Mouse (Mus musculus) stomach, postnatal 0 days (tissue): ENCODE measurements around the gene Bsg. TPM values are rescaled to one million over a fixed set of nuclear protein-coding genes. Genes with fewer than 3 reads are reported as not detected.

Experiments used
- ATAC-seq: fragments of 200-750 bp; cut with Nextera tagmentation; 2 replicates; pipeline ENCODE4 v1.8.0; 2017; ENCODE audit not compliant: low FRiP score, low TSS enrichment
- DNase-seq: peaks from one replicate; pipeline ENCODE4 v3.0.0-alpha.2; 2016; ENCODE audit warnings: low spot score
- H3K27ac ChIP-seq: fragments of 300-500 bp; sonication (generic); replicated peaks from 2 replicates; pipeline ENCODE4 v1.5.1; 2014; ENCODE audit warnings: mild to moderate bottlenecking, control low read depth
- H3K27me3 ChIP-seq: fragments of 300-500 bp; sonication (generic); 2 replicates; pipeline ENCODE4 v1.6.1; 2014; ENCODE audit warnings: low read length; ENCODE audit not compliant: control insufficient read depth, insufficient read depth
- H3K36me3 ChIP-seq: fragments of 300-500 bp; sonication (generic); 2 replicates; pipeline ENCODE4 v1.6.1; 2014; ENCODE audit warnings: low read length, mixed read lengths; ENCODE audit not compliant: control insufficient read depth, insufficient read depth
- H3K4me1 ChIP-seq: fragments of 300-500 bp; sonication (generic); replicated peaks from 2 replicates; pipeline ENCODE4 v1.6.1; 2014; ENCODE audit warnings: antibody characterized with exemption; ENCODE audit not compliant: control insufficient read depth, insufficient read depth
- H3K4me2 ChIP-seq: fragments of 300-500 bp; sonication (generic); replicated peaks from 2 replicates; pipeline ENCODE4 v1.6.1; 2014; ENCODE audit warnings: low read depth, mild to moderate bottlenecking, control low read depth, moderate library complexity
- H3K4me3 ChIP-seq: fragments of 300-500 bp; sonication (generic); 2 replicates; pipeline ENCODE4 v1.5.1; 2014; ENCODE audit warnings: low read depth, low read length, control low read depth
- H3K9ac ChIP-seq: fragments of 300-500 bp; sonication (generic); 2 replicates; pipeline ENCODE4 v1.6.1; 2014; ENCODE audit warnings: mild to moderate bottlenecking, low read length, control low read depth, mixed read lengths
- H3K9me3 ChIP-seq: fragments of 300-500 bp; sonication (generic); 2 replicates; pipeline ENCODE4 v1.6.1; 2016; ENCODE audit warnings: low read length; ENCODE audit not compliant: control insufficient read depth
- CTCF ChIP-seq: IDR thresholded peaks from 2 replicates; pipeline ENCODE4 v1.5.1; 2016; ENCODE audit warnings: antibody characterized with exemption, low read depth, mild to moderate bottlenecking, moderate library complexity
- EP300 ChIP-seq: optimal IDR thresholded peaks from 2 replicates; pipeline ENCODE3; 2016; ENCODE audit warnings: antibody characterized with exemption
- WGBS: fragments of 180-500 bp; shearing (Covaris S2); extraction: QIAGEN DNeasy Blood & Tissue Kit; methylation state at CpG from one replicate; pipeline ENCODE4 v1.1.7; 2014; 5-methylcytosine and 5-hydroxymethylcytosine counted together
- polyA plus RNA-seq: library from polyadenylated mRNA; unstranded; fragments of >200 nt; fragmentation: Nextera tagmentation; extraction: Ambion mirVana; gene quantifications from 2 replicates; pipeline ENCODE4 v1.2.1, GENCODE M21; 2015

Bsg gene
- polyA plus RNA-seq, 1 experiment from 2014 or later = 1,012 TPM

DNA sequence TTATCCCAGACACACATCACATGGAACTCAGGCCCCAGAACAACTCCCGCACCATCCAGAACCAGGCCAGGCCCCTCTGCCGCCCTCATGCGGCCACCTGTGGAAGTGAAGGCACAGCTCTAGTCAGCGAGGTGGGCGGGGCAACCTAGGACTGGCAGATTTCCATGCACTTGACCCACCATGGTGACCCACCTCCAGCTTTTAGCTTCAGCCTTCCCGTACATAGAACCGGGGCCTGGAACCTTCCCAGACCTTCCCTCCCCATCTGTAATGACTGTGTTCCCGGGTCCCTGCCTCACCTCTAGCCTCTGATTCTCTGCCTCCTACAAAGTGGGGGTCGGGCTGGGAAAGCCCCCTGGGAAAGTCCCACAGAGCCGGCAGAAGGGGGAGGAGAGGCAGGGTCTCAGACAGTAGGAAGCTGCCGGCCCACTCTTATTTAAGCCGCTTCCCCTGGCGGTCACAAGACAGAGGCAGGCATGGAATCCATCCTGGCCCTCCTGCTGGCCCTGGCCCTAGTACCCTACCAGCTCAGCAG, 40.1 kb upstream of the Bsg start, which contains the start of gene Madcam1:
Gene Madcam1 (plus strand): TSS at position 429 of the 535 bp plus-strand sequence.
- H3K4me2 ChIP-seq = no peak within 1 kb of the TSS
- no peaks in the 10 kb centered on the region for H3K27me3 ChIP-seq
- 11% methylated on average over 13 of the region's 13 CpGs for WGBS
- ATAC-seq (peak; percentile 16; the same call in 1 of the 2 replicates), DNase-seq (peak; percentile 84)
- no peak within 1 kb of the TSS for H3K4me3 ChIP-seq
- H3K27ac ChIP-seq = no peak within 1 kb of the TSS
- H3K9ac ChIP-seq = no peak within 1 kb of the TSS
- H3K4me1 ChIP-seq = no peaks in the 10 kb centered on the region
- H3K36me3 ChIP-seq = no peaks in the 10 kb centered on the region
- no peaks in the 10 kb centered on the region for H3K9me3 ChIP-seq
- TF ChIP-seq CTCF = peak; percentile 93
- TF ChIP-seq EP300 = no peak

GRCm38 (mm10) chr10:79665051-79665450, 39.2 kb upstream of the Bsg start:
- Histone ChIP-seq H3K4me3 (no peak overlapping the region), H3K4me2 (no peak overlapping the region)
- no peak for TF ChIP-seq EP300
- TF ChIP-seq CTCF = no peak

GRCm38 (mm10) chr10:79666493-79666892, 37.8 kb upstream of the Bsg start:
- H3K9ac ChIP-seq = no peak overlapping the region
- WGBS = 64% methylated on average over 9 of the region's 9 CpGs
- H3K4me1 ChIP-seq = 0 out of 2 replicates have a peak, but pooled peaks cover 3% of the 10 kb centered on the region
- no peaks in the 10 kb centered on the region for H3K9me3 ChIP-seq
- ATAC-seq (no peak), DNase-seq (no peak)
- H3K36me3 ChIP-seq = no peaks in the 10 kb centered on the region
- TF ChIP-seq CTCF (no peak), EP300 (no peak)
- H3K27me3 ChIP-seq = no peaks in the 10 kb centered on the region
- H3K4me3 ChIP-seq = no peak overlapping the region
- H3K4me2 ChIP-seq = no peak overlapping the region
- no peak overlapping the region for H3K27ac ChIP-seq

More at GRCm38 (mm10) chr10:79665051-79665450, 39.2 kb upstream of the Bsg start:
- Histone ChIP-seq H3K9ac (no peak overlapping the region), H3K36me3 (no peaks in the 10 kb centered on the region), H3K9me3 (no peaks in the 10 kb centered on the region), H3K4me1 (0 out of 2 replicates have a peak, but pooled peaks cover 2% of the 10 kb centered on the region), H3K27ac (no peak overlapping the region), H3K27me3 (no peaks in the 10 kb centered on the region)
- DNase-seq (no peak), ATAC-seq (no peak)
- 85% methylated on average over 8 of the region's 8 CpGs for WGBS

GRCm38 (mm10) chr10:79668076-79668475, 36.2 kb upstream of the Bsg start:
- H3K9me3 ChIP-seq = no peaks in the 10 kb centered on the region

DNA sequence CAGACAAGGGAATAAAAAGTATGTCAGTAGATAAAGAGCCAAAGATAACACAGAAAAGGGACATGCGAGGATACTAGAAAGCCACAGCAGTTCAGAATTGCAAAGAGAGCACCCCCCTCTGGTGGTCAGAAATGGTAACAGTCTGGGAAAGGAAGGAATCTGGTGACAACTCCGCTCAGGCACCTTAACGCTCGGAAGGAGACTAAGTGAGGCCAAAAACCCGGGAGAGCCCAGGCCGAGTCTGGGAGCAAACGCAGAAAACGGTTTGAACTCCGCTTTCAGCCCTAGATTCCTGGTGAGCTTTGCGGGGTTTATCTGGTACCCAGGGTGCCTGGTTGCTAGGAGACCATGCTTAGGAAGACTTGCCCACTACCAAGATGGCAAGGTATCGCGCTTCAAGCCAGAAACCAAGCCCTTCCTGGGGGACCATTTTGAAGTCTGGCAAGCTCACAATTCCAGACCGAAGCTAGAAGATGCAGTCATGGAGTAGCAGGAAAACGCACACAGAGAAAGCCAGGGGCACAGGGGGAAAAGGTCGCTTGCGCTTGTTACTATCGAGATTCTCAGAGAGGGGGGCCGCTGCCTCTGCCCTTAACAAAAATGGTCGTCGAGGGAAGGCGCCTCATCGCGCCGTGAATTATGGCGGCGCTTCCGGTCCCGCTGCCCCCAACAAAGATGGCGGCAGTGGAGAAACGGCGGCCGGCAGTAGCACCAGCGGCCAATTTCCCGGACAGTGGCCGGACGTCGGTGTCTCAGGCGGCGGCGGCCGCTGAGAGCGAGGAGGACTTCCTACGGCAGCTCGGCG, 35.3 kb upstream of the Bsg start, which contains the start of gene Tpgs1:
Gene Tpgs1 (plus strand): TSS at position 599 of the 805 bp plus-strand sequence.
- Histone ChIP-seq H3K27ac (peak within 1 kb of the TSS; percentile 91), H3K9ac (peak within 1 kb of the TSS; percentile 84), H3K4me1 (0 out of 2 replicates have a peak, but pooled peaks cover 3% of the 10 kb centered on the region), H3K27me3 (no peaks in the 10 kb centered on the region), H3K4me3 (peak within 1 kb of the TSS; percentile 98), H3K4me2 (peak within 1 kb of the TSS; percentile 76), H3K9me3 (no peaks in the 10 kb centered on the region), H3K36me3 (no peaks in the 10 kb centered on the region)
- ATAC-seq (peak; percentile 83), DNase-seq (peak; percentile 87)
- peak; percentile 94 for TF ChIP-seq CTCF
- no peak for TF ChIP-seq EP300
- WGBS = under 1% methylated on average over 44 of the region's 45 CpGs

More at GRCm38 (mm10) chr10:79668076-79668475, 36.2 kb upstream of the Bsg start:
- H3K4me2 ChIP-seq = no peak overlapping the region
- no peaks in the 10 kb centered on the region for H3K27me3 ChIP-seq
- DNase-seq (no peak), ATAC-seq (no peak)
- H3K27ac ChIP-seq = no peak overlapping the region
- H3K4me3 ChIP-seq = no peak overlapping the region
- WGBS = 76% methylated on average over 5 of the region's 5 CpGs
- H3K4me1 ChIP-seq = 0 out of 2 replicates have a peak, but pooled peaks cover 3% of the 10 kb centered on the region
- no peak for TF ChIP-seq CTCF
- no peak for TF ChIP-seq EP300
- H3K9ac ChIP-seq = no peak overlapping the region
- no peaks in the 10 kb centered on the region for H3K36me3 ChIP-seq
